Mouse (Mus musculus): ENCODE data around the gene Pdcd4. TPM values are rescaled to one million over a fixed set of nuclear protein-coding genes. Genes with fewer than 3 reads are reported as not detected.

Gene Pdcd4
- polyA plus RNA-seq, 1 experiment from 2014 or later = 136 TPM

Other genes starting within 250 kb of the Pdcd4 start
- 2.2 and 3.6 TPM in 2 replicates for gene Rbm20, start 214.9 kb upstream of the Pdcd4 start, polyA plus RNA-seq (2014; fragmentation: Nextera tagmentation; extraction: Ambion mirVana)
- 34.3 and 59.6 TPM in 2 replicates for gene Shoc2, start 52.1 kb downstream of the Pdcd4 start, polyA plus RNA-seq (2014; fragmentation: Nextera tagmentation; extraction: Ambion mirVana)
- gene Bbip1, start 52.4 kb downstream of the Pdcd4 start, polyA plus RNA-seq (2014; fragmentation: Nextera tagmentation; extraction: Ambion mirVana) = 96.8 and 137 TPM in 2 replicates
- 1.3 and 1.5 TPM in 2 replicates for gene Adra2a, start 151.9 kb downstream of the Pdcd4 start, polyA plus RNA-seq (2014; fragmentation: Nextera tagmentation; extraction: Ambion mirVana)